Mouse (Mus musculus): Measurements from ENCODE around the gene Cmas.
A peak's percentile ranks its signal among the peaks of the same experiment; 100 is the strongest.

Cmas gene

GRCm38 (mm10) chr6:142752331-142753246 is 3.9 kb upstream of the Cmas start:
- DNase-seq = no peak

- DNase-seq = no peak
These were observed 964 bp downstream of the Cmas start for GRCm38 (mm10) chr6:142757334-142757965.

GRCm38 (mm10) chr6:142757976-142758375 is 1.5 kb downstream of the Cmas start:
- no peak for DNase-seq

GRCm38 (mm10) chr6:142758562-142758961 is 2.1 kb downstream of the Cmas start:
- DNase-seq = no peak

- DNase-seq = no peak
These were observed 3.1 kb downstream of the Cmas start for GRCm38 (mm10) chr6:142759633-142760032.

GRCm38 (mm10) chr6:142764933-142765332 is 8.4 kb downstream of the Cmas start:
- DNase-seq = no peak

- no peak for DNase-seq
These were observed 10.8 kb downstream of the Cmas start for GRCm38 (mm10) chr6:142767305-142767704.

- no peak for DNase-seq
These were observed 13.4 kb downstream of the Cmas start for GRCm38 (mm10) chr6:142769896-142770295.

GRCm38 (mm10) chr6:142771643-142772042 is 15.2 kb downstream of the Cmas start:
- DNase-seq = no peak

GRCm38 (mm10) chr6:142773566-142773965 is 17.1 kb downstream of the Cmas start:
- DNase-seq = no peak

- DNase-seq = no peak
These were observed 20.4 kb downstream of the Cmas start for GRCm38 (mm10) chr6:142776935-142777334.

- peak; percentile 39 for DNase-seq
These were observed 22.7 kb downstream of the Cmas start for GRCm38 (mm10) chr6:142779045-142779811.

- no peak for DNase-seq
These were observed 23.5 kb downstream of the Cmas start for GRCm38 (mm10) chr6:142779812-142780573.

GRCm38 (mm10) chr6:142780574-142781033 is 24.1 kb downstream of the Cmas start:
- DNase-seq = no peak

- DNase-seq = no peak
These were observed 24.8 kb downstream of the Cmas start for GRCm38 (mm10) chr6:142781286-142781685.

GRCm38 (mm10) chr6:142785343-142785742 is 28.9 kb downstream of the Cmas start:
- no peak for DNase-seq

GRCm38 (mm10) chr6:142786106-142786505 is 29.6 kb downstream of the Cmas start:
- no peak for DNase-seq

- DNase-seq = no peak
These were observed 31.8 kb downstream of the Cmas start for GRCm38 (mm10) chr6:142788042-142788987.

- DNase-seq = no peak
These were observed 33.2 kb downstream of the Cmas start for GRCm38 (mm10) chr6:142789736-142790135.

- no peak for DNase-seq
These were observed 35.9 kb downstream of the Cmas start for GRCm38 (mm10) chr6:142792241-142792968.

- no peak for DNase-seq
These were observed 37.0 kb downstream of the Cmas start for GRCm38 (mm10) chr6:142793468-142793867.
